Mouse (Mus musculus): ENCODE measurements at regions not wholly inside any gene's neighbourhood (a gene's known extent, or its start where the extent isn't known, plus 50 kb on each side); places are given as distances from the start of the nearest gene placed in this dataset.
A peak's percentile ranks its signal among the peaks of the same experiment; 100 is the strongest.
"Not testable (repeated sequence)": the region's sequence is repeated elsewhere in the genome, so short reads cannot be mapped to it uniquely, and the experiment has no call there.

DNA sequence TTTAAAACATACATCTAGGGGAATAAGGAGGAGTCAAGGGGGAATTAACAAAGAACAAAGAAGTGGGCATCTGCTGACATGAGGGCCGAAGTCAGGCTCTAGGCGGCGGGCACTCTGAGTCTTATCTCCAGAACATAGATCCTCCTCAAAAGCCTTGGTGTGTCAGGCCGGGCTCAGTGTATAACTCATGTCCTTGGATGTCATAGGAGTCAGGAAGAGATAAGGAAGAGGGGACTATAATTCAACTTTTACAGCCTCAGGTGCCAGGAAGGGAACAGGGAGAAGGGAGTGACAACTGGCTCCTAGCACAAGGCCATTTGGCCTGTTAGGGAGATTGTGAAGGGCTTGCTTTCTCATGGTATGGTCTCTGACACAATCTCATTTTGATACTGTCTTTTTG, 185.9 kb upstream of the Ube2e2 start:
- not testable (repeated sequence) for H3K4me3 ChIP-seq; H3K9ac ChIP-seq; H3K9me3 ChIP-seq; H3K27me3 ChIP-seq; H3K4me2 ChIP-seq; H3K4me1 ChIP-seq; ATAC-seq (ENCODE audit: borderline replicate concordance, extremely low read depth, low FRiP score, low TSS enrichment); H3K27ac ChIP-seq; H3K36me3 ChIP-seq
- 86% methylated on average over 4 of the region's 4 CpGs for WGBS

DNA sequence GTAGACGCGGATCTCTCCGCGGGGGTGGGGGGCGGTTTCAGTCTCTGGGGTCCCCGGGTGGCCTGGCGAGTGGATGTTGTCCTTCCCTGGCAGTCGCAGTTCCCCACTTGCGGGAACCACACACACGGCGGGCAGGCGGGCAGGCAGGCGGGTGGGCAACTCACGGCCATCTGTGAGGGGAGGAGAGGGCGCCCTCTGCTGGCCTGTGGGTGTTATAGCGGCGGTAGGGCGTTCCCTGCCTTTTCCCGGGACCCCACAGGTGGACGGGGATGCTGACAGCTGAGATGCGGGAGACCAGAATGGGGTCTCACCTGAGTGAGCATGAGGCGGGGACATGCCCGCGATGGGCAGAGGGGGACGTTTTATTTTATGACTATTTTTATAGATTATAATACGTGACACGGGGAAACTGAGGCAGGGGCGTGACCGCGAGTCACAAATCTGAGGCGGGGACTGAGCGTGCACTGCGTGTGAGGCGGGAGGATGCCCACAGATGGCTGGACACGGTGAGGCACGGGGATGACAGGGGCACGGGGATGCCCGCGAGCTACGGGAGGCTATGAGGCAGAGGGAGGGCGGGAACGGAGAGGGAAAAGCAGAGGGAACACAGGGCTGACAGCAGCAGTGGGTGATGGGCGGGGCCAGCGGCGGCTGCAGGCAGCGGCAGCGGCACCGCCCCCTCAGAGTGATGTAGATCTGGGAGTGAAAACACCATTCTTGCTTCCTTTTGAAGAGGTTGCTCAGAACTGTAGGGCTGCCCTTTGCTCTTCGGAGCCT, 148.1 kb upstream of the Ube2e2 start:
- ATAC-seq (ENCODE audit: borderline replicate concordance, extremely low read depth, low FRiP score, low TSS enrichment), result peak; percentile 80
- Histone ChIP-seq H3K27ac (no peak overlapping the region), H3K9ac (no peak overlapping the region; the same call in 1 of the 2 replicates), H3K9me3 (no peaks in the 10 kb centered on the region; the same call in 1 of the 2 replicates), H3K4me2 (peak overlapping the region; percentile 76), H3K36me3 (no peaks in the 10 kb centered on the region), H3K4me3 (peak overlapping the region; percentile 40), H3K4me1 (peaks cover 11% of the 10 kb centered on the region), H3K27me3 (no peaks in the 10 kb centered on the region)
- WGBS, result 3% methylated on average over 49 of the region's 49 CpGs

DNA sequence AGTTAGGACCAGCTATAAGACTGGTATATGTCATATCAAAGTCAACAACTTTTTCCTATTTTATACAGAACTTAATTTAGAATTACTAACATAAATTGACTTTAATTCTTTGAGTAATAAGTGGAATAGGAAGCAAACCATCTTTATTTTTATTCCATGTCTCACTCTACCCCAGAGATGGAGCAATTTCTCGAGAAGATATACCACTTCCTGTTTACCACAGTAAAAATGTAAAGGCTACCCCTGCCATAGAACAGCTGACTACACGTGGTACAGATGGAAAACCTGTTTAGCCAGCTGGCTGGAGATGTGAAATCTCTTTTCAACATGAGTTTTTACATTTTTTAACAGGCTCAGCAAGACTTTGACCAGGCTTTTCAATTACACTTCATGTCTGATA, 126.0 kb upstream of the Ube2e2 start:
- H3K36me3 ChIP-seq, result no peaks in the 10 kb centered on the region
- H3K9me3 ChIP-seq, result no peaks in the 10 kb centered on the region
- H3K27ac ChIP-seq, result no peak overlapping the region
- no peak for ATAC-seq (ENCODE audit: borderline replicate concordance, extremely low read depth, low FRiP score, low TSS enrichment)
- WGBS, result 21% methylated on average over 2 of the region's 2 CpGs
- H3K4me1 ChIP-seq, result no peaks in the 10 kb centered on the region
- no peaks in the 10 kb centered on the region for H3K27me3 ChIP-seq
- no peak overlapping the region for H3K4me3 ChIP-seq
- no peak overlapping the region for H3K9ac ChIP-seq
- no peak overlapping the region for H3K4me2 ChIP-seq

DNA sequence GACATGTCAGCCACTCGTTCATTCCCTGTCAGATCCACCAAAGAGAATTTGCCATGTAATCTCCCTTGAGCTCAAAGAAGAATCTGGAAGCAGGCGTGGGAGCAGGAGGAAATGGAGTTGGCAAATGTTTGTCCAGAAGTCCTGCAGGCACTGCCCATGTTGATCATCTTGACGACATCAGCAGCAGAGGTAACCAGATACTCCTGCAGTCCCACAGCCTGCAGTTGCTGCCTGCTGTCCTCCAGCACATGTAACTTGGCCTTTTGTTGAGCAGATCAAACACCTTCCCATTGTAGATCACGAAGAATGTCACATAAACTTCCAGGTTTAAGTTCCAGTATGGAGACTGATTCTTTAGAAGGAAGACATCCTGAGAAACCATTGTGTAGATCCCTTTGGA, 121.3 kb upstream of the Ube2e2 start:
- Histone ChIP-seq H3K4me2 (no peak overlapping the region), H3K27me3 (no peaks in the 10 kb centered on the region), H3K4me3 (no peak overlapping the region), H3K9ac (no peak overlapping the region), H3K36me3 (no peaks in the 10 kb centered on the region), H3K9me3 (no peaks in the 10 kb centered on the region), H3K4me1 (no peaks in the 10 kb centered on the region), H3K27ac (no peak overlapping the region)
- ATAC-seq (ENCODE audit: borderline replicate concordance, extremely low read depth, low FRiP score, low TSS enrichment), result no peak
- 49% methylated on average over 4 of the region's 4 CpGs for WGBS

DNA sequence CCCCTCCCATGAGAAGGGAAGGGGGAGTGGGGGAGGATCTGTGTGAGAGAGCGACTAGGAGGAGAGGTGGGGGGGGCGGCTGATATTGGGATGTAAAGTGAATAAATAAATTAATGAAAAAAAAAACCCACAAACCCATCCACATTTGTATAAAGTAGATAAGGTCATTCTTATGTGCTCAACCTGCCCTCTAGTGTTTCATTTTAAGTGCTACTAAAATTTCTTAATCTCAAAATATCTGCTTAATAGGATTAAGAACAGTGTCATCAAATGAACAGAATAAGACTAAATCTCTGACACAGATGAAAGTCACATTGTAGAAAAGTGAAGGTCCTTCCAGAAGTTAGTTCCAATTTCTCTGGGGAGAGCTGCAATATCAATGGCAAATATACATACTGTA, 119.5 kb upstream of the Ube2e2 start:
- H3K36me3 ChIP-seq; H3K4me3 ChIP-seq; H3K9ac ChIP-seq; ATAC-seq (ENCODE audit: borderline replicate concordance, extremely low read depth, low FRiP score, low TSS enrichment); H3K27ac ChIP-seq; H3K4me1 ChIP-seq; H3K9me3 ChIP-seq; H3K4me2 ChIP-seq; H3K27me3 ChIP-seq: not testable (repeated sequence)
- 89% methylated on average over 2 of the region's 2 CpGs for WGBS

DNA sequence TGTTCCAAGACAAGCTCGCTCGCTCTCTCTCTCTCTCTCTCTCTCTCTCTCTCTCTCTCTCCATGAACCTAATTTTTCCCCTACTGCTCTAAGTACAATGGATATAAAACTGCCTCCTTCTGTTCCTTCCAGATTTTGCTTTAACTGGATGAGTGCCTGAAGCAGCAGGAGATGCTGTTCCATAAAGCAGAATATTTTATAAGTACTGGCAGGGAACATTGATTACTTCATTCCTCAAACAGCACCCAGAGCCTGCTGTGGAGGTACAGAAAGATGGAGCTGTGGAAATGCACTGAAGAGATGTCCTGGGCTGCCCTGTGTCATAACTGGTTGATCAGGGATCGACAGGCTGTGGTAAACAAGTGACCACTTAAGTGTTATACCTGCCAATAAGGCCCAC, 89.8 kb upstream of the Ube2e2 start:
- no peak for ATAC-seq (ENCODE audit: borderline replicate concordance, extremely low read depth, low FRiP score, low TSS enrichment)
- 78% methylated on average over 3 of the region's 3 CpGs for WGBS
- Histone ChIP-seq H3K4me3 (no peak overlapping the region), H3K9ac (no peak overlapping the region), H3K36me3 (no peaks in the 10 kb centered on the region), H3K27ac (no peak overlapping the region), H3K4me2 (no peak overlapping the region), H3K27me3 (no peaks in the 10 kb centered on the region), H3K9me3 (no peaks in the 10 kb centered on the region), H3K4me1 (no peaks in the 10 kb centered on the region)

DNA sequence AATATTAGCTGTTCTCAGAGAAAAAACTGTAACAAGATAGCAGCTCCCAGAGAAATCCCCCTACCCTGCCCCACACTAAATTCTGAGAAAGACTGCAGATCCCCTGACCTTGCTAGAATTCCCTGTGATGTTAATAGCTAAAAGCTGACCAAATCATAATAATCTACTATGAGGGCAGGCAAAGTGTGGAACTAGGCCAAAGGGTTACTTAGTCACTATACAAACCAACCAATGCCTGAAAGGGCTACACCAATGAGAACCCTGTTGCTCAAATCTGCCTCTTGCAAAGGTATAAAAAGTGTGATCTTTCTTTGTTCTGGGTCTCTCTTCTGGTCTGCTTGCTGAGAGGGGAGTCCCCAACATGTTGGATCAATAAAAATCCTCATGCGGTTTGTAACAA, 69.8 kb upstream of the Ube2e2 start:
- no peak overlapping the region for H3K4me3 ChIP-seq
- WGBS, result 90% methylated on average over 1 of the region's 1 CpGs
- H3K27me3 ChIP-seq, result no peaks in the 10 kb centered on the region
- no peak overlapping the region for H3K27ac ChIP-seq
- no peaks in the 10 kb centered on the region for H3K36me3 ChIP-seq
- no peaks in the 10 kb centered on the region for H3K9me3 ChIP-seq
- H3K4me2 ChIP-seq, result no peak overlapping the region
- no peak for ATAC-seq (ENCODE audit: borderline replicate concordance, extremely low read depth, low FRiP score, low TSS enrichment)
- H3K4me1 ChIP-seq, result no peaks in the 10 kb centered on the region
- H3K9ac ChIP-seq, result no peak overlapping the region

DNA sequence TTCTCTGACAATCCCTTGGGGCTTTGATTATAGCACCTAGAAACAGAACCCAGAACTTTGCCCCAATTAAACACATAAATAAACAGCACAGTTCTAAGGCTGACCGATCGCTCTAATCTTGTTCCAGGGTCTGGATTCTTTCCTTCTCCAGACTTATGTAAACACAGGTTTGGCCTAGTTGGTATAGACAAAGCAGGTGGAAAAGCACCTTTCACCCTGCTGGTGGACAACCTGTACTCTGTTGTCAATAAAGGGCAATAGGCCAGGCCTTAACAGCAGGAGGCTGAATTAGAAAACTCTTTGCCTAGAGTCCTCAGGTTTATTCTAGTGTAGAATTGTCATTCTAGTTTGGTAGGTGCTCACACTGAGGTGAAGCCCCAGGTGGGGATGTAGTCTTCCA, 69.2 kb upstream of the Ube2e2 start:
- H3K9me3 ChIP-seq, result no peaks in the 10 kb centered on the region
- ATAC-seq (ENCODE audit: borderline replicate concordance, extremely low read depth, low FRiP score, low TSS enrichment), result no peak
- no peaks in the 10 kb centered on the region for H3K36me3 ChIP-seq
- no peak overlapping the region for H3K4me2 ChIP-seq
- H3K27me3 ChIP-seq, result no peaks in the 10 kb centered on the region
- H3K9ac ChIP-seq, result no peak overlapping the region
- H3K4me3 ChIP-seq, result no peak overlapping the region
- H3K4me1 ChIP-seq, result no peaks in the 10 kb centered on the region
- no peak overlapping the region for H3K27ac ChIP-seq
- 61% methylated on average over 2 of the region's 2 CpGs for WGBS
